Mouse (Mus musculus) hindbrain, embryonic 11.5 days (tissue): ENCODE measurements at regions not wholly inside any gene's neighbourhood (a gene's known extent, or its start where the extent isn't known, plus 50 kb on each side); places are given as distances from the start of the nearest gene placed in this dataset.

Experiments
- ATAC-seq: fragments of 200-750 bp; cut with Nextera tagmentation; 2 replicates; pipeline ENCODE4 v1.8.0; 2017; ENCODE audit warnings: mild to moderate bottlenecking, moderate TSS enrichment, moderate library complexity; ENCODE audit not compliant: low FRiP score
- DNase-seq: peaks from one replicate; pipeline ENCODE4 v3.0.0-alpha.2; 2015; ENCODE audit warnings: low spot score
- H3K27ac ChIP-seq: fragments of 300-500 bp; sonication (generic); 2 replicates; pipeline ENCODE4 v1.5.1; 2014; ENCODE audit warnings: mild to moderate bottlenecking, low read depth, low read length
- H3K27me3 ChIP-seq: fragments of 300-500 bp; sonication (generic); 2 replicates; pipeline ENCODE4 v1.6.1; 2014; ENCODE audit warnings: mild to moderate bottlenecking, low read length, moderate library complexity, mixed read lengths; ENCODE audit not compliant: control insufficient read depth, insufficient read depth
- H3K36me3 ChIP-seq: fragments of 300-500 bp; sonication (generic); 2 replicates; pipeline ENCODE4 v1.6.1; 2014; ENCODE audit warnings: mild to moderate bottlenecking, low read length, moderate library complexity, mixed read lengths; ENCODE audit not compliant: control insufficient read depth, insufficient read depth
- H3K4me1 ChIP-seq: fragments of 300-500 bp; sonication (generic); replicated peaks from 2 replicates; pipeline ENCODE4 v1.6.1; 2014; ENCODE audit warnings: low read length, mixed read lengths; ENCODE audit not compliant: control insufficient read depth, insufficient read depth
- H3K4me2 ChIP-seq: fragments of 300-500 bp; sonication (generic); replicated peaks from 2 replicates; pipeline ENCODE4 v1.6.1; 2014; ENCODE audit warnings: mild to moderate bottlenecking, low read depth, low read length
- H3K4me3 ChIP-seq: fragments of 300-500 bp; sonication (generic); 2 replicates; pipeline ENCODE4 v1.5.1; 2014; ENCODE audit warnings: low read depth, low read length
- H3K9ac ChIP-seq: fragments of 300-500 bp; sonication (generic); 2 replicates; pipeline ENCODE4 v1.6.1; 2014; ENCODE audit warnings: low read depth, low read length
- H3K9me3 ChIP-seq: fragments of 300-500 bp; sonication (generic); 2 replicates; pipeline ENCODE4 v1.6.1; 2016; ENCODE audit warnings: low read length; ENCODE audit not compliant: control insufficient read depth
- WGBS: fragments of 180-500 bp; shearing (Covaris S2); extraction: QIAGEN DNeasy Blood & Tissue Kit; methylation state at CpG from one replicate; pipeline ENCODE4 v1.1.7; 2014; 5-methylcytosine and 5-hydroxymethylcytosine counted together

DNA sequence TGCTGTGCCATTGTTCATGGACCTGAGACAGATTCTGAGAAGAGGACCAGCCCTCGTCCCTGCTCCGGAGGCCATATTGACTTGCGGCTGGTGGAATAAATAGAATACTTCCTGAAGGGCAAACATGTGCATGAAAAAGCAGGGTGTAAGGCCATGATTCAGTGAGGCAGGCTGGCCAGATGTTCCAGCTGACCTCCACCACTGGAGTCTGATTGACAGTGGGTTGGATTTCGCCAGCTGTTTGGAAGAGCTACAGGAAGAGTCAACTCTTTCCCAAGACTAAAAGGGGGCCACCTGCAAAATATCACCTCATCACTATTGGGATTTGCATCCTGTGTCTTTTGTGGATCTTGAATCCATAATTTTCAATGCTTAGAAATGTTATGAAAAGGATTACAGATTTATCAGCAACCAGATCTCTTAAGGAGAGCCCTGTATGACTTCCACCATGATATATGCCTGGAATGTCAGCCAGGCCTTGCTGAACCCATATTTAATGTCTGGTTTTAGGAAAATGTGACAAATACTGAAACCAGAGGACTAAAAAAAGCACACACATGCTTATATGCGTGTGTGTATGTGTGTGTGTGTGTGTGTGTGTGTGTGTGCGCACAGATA, 348.9 kb upstream of the Nrp1 start:
- Histone ChIP-seq H3K9ac (no peak overlapping the region), H3K4me3 (no peak overlapping the region), H3K4me2 (no peak overlapping the region), H3K36me3 (no peaks in the 10 kb centered on the region), H3K27ac (no peak overlapping the region), H3K4me1 (no peaks in the 10 kb centered on the region), H3K27me3 (no peaks in the 10 kb centered on the region), H3K9me3 (no peaks in the 10 kb centered on the region)
- 83% methylated on average over 6 of the region's 6 CpGs for WGBS
- ATAC-seq (no peak), DNase-seq (no peak)

DNA sequence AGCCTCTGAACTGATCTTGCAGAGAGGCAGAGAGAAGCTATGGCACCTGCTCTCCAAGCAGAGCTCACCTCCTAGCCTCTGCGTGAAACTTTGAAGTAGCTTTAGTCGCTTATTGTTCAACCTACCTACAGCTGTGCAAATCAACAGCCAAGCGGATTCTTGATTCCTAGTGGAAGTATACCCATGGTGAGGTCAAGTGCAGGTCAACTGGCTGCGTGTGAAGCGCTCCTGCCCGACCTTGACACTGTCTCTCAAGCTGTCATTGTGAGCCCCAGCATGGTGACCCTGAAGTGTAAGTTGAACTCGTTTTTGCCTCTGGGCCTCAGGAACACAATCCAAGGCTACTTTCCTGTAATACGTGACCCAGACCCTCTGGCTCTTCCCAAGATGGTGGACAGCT, 341.2 kb upstream of the Nrp1 start:
- Histone ChIP-seq H3K4me3 (no peak overlapping the region), H3K27ac (no peak overlapping the region), H3K4me2 (no peak overlapping the region), H3K27me3 (no peaks in the 10 kb centered on the region), H3K9ac (no peak overlapping the region), H3K9me3 (no peaks in the 10 kb centered on the region), H3K36me3 (no peaks in the 10 kb centered on the region), H3K4me1 (no peaks in the 10 kb centered on the region)
- 55% methylated on average over 8 of the region's 8 CpGs for WGBS
- no peak for DNase-seq
- ATAC-seq, result no peak

DNA sequence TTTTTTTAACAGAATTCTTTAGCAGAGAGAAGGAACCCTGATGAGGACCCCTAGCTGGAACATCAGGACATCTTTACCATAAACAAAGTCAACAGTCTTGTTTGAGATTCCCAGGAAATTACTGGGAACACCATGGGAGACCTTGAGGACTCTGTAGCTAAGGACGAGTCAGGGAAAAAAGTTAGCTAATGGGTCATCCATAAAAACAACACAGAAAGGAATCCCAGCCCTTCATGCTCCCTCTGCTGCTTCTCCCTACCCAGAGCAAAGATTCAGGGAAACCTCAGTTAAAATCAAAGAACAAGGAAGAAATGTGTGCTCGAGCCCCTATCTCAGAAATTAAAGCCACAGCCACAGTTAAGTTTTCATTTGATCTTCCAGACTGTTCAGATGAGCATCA, 334.7 kb upstream of the Nrp1 start:
- Histone ChIP-seq H3K36me3 (no peaks in the 10 kb centered on the region), H3K4me3 (no peak overlapping the region), H3K4me1 (no peaks in the 10 kb centered on the region; the same call in 1 of the 2 replicates), H3K9me3 (no peaks in the 10 kb centered on the region), H3K4me2 (no peak overlapping the region), H3K9ac (no peak overlapping the region), H3K27me3 (no peaks in the 10 kb centered on the region), H3K27ac (no peak overlapping the region)
- DNase-seq (no peak), ATAC-seq (no peak)
- WGBS, result 74% methylated on average over 2 of the region's 2 CpGs

DNA sequence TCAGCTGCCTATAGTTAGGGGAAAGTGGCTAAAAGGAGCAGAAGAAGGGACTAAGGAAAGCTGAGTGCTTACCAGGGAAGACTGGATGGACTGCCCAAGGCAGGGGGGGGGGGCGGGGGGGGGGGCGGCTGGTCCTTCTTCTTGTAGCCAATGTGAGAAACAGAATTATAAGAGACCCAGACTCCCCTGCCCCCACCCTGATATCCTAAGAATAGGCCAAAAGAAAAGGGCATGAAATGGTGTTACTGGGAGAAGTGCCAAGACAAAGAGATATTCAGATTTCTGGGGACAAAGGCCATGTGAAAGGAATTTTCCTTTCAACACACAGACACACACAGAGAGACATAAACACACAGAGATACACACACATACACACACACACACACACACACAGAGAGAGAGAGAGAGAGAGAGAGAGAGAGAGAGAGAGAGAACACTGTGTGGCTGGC, 333.6 kb upstream of the Nrp1 start:
- peak; percentile 44 for DNase-seq
- no peak overlapping the region for H3K9ac ChIP-seq

DNA sequence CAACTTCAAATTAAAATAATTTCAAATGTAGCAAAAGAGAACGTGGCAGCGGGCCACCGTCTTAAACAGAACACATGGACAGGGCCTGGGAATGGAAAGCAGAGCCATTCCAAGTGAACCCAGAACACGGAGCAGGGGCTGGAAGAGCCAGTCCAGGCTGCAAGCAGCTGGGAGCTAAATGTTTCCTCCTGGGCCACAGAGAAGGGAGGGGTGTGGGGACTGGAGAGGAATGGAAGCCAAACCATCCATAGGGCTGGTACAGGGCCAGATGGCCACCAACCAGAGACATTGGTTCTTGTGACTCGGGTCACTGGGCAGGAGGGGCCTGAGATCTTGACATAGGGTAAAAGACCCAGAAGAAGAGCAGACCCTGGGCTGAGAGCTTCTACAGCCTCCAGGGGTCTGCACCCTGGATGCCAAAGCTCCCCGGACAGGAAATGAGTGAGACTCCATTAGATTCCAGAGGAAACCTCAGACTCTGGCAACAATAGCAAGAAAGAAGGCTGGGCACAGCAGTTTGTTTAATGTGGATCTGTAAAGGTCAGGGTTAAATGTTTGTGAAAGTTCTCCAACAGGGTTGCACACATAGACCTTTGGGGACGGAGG, 333.1 kb upstream of the Nrp1 start:
- WGBS, result 50% methylated on average over 7 of the region's 7 CpGs
- Histone ChIP-seq H3K9ac (no peak overlapping the region), H3K36me3 (no peaks in the 10 kb centered on the region), H3K4me2 (no peak overlapping the region), H3K4me3 (no peak overlapping the region), H3K9me3 (no peaks in the 10 kb centered on the region), H3K4me1 (no peaks in the 10 kb centered on the region; the same call in 1 of the 2 replicates), H3K27ac (peak overlapping the region; percentile 19; the same call in 1 of the 2 replicates), H3K27me3 (no peaks in the 10 kb centered on the region)
- ATAC-seq (peak; percentile 82), DNase-seq (peak; percentile 48)

More for the DNA sequence above, 333.6 kb upstream of the Nrp1 start:
- Histone ChIP-seq H3K9me3 (no peaks in the 10 kb centered on the region), H3K27ac (peak overlapping the region; percentile 33; the same call in 1 of the 2 replicates), H3K27me3 (no peaks in the 10 kb centered on the region), H3K4me2 (no peak overlapping the region), H3K36me3 (no peaks in the 10 kb centered on the region), H3K4me1 (no peaks in the 10 kb centered on the region; the same call in 1 of the 2 replicates), H3K4me3 (no peak overlapping the region)
- peak; percentile 83 for ATAC-seq
- WGBS, result 27% methylated on average over 2 of the region's 2 CpGs

DNA sequence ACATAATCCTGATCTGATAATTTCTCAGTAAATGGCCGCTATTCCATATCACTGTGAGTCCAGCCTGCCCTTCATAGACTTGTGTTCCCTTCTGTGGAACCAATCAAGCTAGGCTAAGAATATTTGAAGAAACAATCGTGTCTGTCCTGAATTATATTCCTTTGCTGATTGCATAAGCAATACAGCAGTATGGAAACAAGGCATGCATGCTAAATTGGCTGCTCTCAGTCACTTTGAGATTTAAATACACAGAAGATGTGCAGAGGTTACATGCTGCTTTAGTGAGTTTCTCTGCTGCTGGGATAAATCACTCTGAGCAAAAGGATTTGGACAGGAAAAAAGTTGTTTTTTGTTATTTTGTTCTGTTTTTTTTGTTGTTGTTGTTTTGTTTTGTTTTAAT, 331.4 kb upstream of the Nrp1 start:
- Histone ChIP-seq H3K27ac (no peak overlapping the region), H3K27me3 (no peaks in the 10 kb centered on the region), H3K9ac (no peak overlapping the region), H3K36me3 (no peaks in the 10 kb centered on the region), H3K4me3 (no peak overlapping the region), H3K4me1 (no peaks in the 10 kb centered on the region; the same call in 1 of the 2 replicates), H3K4me2 (no peak overlapping the region), H3K9me3 (no peaks in the 10 kb centered on the region)
- no peak for ATAC-seq
- DNase-seq, result no peak
- WGBS, result 82% methylated on average over 2 of the region's 2 CpGs

DNA sequence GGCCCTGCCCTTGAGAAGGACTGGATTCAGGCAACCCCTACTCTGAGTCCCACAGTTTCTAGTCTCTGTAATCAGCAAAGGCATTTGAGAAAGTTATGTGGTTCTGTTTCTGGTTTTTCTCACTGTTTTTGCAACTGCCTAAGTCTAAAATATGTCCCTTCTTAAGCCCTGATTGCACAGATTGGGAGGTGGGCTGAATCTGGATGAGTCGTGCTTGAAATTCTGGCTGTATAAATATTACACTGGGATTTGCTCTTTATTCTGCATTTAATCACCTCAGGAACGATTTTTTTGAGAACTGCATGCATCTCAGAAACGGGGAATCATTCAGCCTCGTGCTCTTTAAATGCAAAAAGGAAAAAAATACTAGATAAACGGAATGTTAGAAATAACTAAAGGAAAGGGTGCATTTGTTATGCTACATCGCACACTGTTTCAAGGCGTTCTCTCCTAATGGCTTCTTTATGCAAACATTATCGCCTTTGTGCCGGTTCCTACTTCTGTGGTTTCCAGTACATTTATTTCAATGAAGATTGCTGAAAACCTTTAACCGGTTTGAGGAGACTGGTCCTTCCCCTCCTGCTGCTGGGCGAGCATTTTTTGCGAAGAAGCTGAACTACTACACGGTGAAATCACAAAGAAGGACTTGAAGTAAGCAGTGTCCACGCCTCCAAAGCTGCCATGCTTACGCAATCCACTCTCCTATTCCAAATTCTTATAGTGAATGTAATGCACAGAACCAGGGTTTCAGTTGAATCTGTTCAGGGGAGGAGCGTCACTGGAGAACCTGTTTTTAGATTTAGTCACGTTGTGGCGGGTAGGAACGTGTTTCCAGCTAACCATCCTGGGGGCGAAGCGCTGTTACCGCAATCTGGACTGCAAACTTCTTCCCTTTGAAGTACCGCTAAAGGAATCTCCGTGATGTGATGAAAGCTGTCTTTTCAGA, 327.8 kb upstream of the Nrp1 start:
- no peak overlapping the region for H3K4me3 ChIP-seq
- H3K27me3 ChIP-seq, result no peaks in the 10 kb centered on the region
- H3K36me3 ChIP-seq, result no peaks in the 10 kb centered on the region
- no peak overlapping the region for H3K27ac ChIP-seq
- no peaks in the 10 kb centered on the region for H3K4me1 ChIP-seq
- no peaks in the 10 kb centered on the region for H3K9me3 ChIP-seq
- no peak for ATAC-seq
- H3K9ac ChIP-seq, result no peak overlapping the region
- WGBS, result 83% methylated on average over 24 of the region's 24 CpGs
- no peak overlapping the region for H3K4me2 ChIP-seq
- DNase-seq, result no peak

DNA sequence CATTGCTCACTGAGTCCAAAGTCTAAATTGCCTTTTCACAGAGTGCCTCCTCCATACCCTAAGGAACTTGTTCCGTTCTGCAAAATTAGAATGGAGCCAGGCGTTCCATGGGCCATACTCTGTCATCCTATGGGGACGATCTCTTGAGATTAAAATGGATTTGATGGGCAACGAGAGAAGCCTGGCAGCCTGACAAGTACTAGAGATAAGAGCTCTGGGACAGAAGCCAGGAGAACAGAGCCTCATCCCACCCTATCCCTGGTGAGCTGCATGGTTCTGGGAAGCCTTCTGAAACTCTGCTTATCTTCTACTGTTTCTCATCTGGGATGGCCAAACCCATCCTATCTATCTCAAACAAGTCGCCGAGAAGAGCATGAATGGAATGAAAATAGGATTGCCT, 324.3 kb upstream of the Nrp1 start:
- Histone ChIP-seq H3K4me1 (no peaks in the 10 kb centered on the region), H3K4me2 (no peak overlapping the region), H3K9me3 (no peaks in the 10 kb centered on the region), H3K4me3 (no peak overlapping the region), H3K27ac (no peak overlapping the region), H3K36me3 (no peaks in the 10 kb centered on the region), H3K27me3 (no peaks in the 10 kb centered on the region), H3K9ac (no peak overlapping the region)
- no peak for ATAC-seq
- no peak for DNase-seq
- WGBS, result 87% methylated on average over 6 of the region's 6 CpGs
